Mouse (Mus musculus) layer of hippocampus, adult 11-12 months (tissue): ENCODE data around the gene Use1.

Source experiments
- DNase-seq: peaks from one replicate; pipeline ENCODE4 v3.0.0; 2022; ENCODE audit warnings: low spot score

Gene Use1

DNA sequence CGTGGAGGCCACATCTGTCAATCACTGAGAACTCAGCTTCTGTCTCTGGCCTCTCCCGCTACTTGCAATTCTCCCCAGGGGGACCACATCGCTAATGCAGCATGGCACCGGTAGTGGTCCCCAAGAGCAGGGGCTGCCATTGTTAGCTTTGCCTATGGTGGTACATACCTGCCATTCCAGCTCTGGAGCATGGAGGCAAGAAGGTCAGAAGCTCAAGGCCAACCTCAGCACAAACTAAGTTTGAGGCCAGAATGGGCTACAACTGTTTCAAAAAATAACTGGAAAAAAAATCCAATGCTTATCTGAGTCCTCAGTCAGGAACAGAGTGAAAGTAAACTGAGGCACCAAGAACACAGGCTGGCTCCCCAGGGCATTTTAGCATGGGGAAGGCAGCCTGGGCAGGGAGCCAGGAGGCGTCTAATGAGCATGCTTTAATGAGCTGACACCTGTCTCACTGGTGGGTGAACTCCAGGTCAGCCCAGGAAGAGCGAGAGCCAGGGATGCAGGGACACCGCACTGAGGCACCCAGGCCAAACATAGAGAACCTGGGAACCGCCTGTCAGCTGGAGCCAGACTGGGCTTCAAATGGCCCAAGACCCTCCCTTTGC, 9.9 kb downstream of the Use1 start:
- no peak for DNase-seq

GRCm38 (mm10) chr8:71379008-71379407, 12.4 kb downstream of the Use1 start:
- DNase-seq: no peak

- DNase-seq: no peak
These were observed 12.9 kb downstream of the Use1 start for GRCm38 (mm10) chr8:71379512-71380075.

GRCm38 (mm10) chr8:71380178-71381171, 13.8 kb downstream of the Use1 start:
- DNase-seq: no peak

- peak; percentile 65 for DNase-seq
These were observed 14.8 kb downstream of the Use1 start, which contains the start of gene Nr2f6 for GRCm38 (mm10) chr8:71381421-71381970. Gene Nr2f6 (minus strand): TSS chr8:71381960.

DNA sequence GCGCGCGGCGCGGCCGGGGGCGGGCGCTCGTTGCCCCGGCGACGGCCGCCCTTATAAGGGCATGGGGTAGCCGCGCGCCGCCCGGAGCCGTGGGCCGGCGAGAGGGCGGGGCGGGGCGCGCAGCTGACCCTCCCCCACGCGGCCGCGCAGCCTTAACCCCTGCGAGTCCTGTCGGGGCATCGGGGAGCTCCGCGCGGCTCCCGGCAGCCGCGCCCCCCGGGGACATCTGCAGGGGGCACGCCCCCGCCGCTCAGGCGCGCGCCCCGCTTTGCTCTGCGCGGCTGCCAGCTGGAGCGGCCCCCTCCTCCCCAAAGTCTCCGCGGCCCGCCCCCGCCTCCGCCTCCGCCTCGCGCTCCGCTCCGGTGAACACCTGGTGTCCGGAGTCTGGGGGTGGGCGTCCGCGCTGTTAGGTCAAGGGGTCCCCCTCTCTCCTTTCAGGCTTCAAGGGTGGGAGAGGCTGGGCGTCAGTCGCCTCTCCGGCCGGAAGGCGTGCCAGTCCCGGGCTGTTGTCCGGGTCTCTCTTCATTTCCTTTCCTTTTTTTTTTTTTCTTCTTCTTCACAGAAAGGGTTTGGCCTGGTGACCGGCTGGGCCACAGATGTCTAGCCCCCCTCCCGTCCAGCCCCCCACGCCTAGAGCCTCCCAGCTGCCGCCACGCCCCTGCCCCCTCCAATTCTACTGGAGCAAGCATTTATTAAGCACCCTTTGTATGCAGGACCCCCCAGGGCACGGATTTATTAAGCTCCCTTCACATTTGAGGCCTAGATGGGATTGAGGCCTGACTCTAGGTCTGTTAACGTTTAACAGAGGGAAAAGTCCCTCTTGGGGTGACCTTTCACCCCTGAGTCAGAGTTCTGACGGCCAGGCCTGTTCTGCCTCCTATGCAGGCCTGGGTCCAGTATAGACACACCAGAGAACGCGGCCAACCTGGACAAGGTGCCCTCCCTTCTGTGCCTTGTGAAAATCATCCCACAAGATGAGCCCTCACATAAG, 15.6 kb downstream of the Use1 start:
- peak; percentile 84 for DNase-seq

DNA sequence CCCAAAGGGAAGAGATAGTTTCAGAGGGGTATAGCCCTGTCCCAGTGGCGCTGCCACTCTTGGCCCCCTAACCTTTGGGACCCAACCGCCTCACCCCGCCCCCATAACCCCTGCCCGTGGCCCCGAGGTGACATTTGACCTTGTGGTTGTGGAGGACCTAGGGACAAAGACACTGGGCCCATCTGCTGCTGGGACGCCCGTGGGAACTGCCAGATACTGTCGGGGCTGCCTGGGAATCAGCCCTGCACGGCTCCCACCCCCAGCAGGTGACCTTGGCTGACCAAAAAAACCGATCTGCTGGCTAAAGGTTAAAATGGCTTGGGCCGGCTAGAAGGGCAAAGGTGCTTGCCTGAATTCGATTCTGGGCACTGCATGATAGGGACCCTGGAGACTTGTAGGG, 16.7 kb downstream of the Use1 start:
- DNase-seq: peak; percentile 9

- DNase-seq: no peak
These were observed 17.2 kb downstream of the Use1 start for GRCm38 (mm10) chr8:71383860-71384259.

GRCm38 (mm10) chr8:71385212-71385835, 18.7 kb downstream of the Use1 start:
- no peak for DNase-seq

GRCm38 (mm10) chr8:71388267-71388666, 21.6 kb downstream of the Use1 start:
- no peak for DNase-seq

DNA sequence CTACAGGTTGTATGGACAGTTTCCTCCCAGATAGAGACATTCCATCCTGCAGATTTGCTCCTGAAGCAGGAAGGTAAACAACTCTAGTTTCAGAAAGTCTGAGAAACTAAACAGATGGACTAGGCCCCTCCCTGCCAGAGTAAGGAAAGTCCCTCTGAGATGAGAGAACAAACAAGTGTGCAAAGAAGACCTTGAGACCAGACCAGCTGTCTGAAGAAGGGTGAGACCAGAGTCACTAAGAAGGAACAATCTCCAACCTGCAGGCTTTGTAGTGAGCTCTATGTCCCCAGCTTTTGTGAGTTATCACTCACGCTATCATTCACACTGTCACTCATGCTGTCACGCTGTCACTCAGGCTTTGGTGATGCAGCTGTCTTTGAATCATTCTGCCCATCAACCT, 25.0 kb downstream of the Use1 start:
- no peak for DNase-seq

GRCm38 (mm10) chr8:71392391-71392790, 25.7 kb downstream of the Use1 start:
- DNase-seq: no peak

DNA sequence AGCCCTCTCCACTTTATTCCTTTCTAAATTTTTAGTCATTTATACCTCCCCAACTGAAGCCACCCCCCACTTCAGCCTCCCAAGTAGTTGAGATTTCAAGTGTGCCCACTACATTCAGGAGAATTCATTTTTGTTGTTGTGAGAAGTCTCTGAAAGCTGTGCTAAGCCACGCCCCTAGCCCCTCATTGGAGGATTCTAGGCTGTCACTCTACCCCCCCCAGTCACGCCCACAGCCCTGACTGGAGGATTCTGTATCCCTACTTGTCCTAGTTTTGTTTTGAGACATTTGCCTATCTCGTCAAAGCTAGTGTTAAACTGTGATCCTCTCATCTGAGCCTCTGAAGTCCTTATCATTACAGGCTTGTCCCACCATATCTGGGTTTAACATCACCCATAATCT, 26.2 kb downstream of the Use1 start:
- no peak for DNase-seq

- no peak for DNase-seq
These were observed 27.8 kb downstream of the Use1 start for GRCm38 (mm10) chr8:71394481-71394880.

DNA sequence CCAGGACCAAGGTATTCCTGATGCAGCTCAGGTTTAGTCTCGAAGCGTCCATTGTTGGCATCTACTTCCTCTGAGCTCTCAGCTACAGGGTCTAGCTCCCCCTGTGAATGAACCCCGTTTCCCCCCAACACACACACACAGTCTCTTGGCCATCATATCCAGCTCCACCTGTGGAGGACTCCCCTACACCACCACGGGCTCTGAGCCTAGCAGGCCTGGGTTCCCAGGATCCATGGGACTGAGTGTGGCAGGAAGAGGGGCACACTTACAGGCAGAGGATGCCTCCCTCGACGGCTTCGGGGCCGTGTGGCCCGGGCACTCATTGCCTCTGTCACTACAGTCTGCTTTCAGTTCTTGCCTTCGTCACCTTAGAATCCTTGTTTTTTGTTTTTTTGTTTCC, 28.4 kb downstream of the Use1 start:
- no peak for DNase-seq

GRCm38 (mm10) chr8:71395629-71396028, 29.0 kb downstream of the Use1 start, which contains the start of gene Ushbp1:
Gene Ushbp1 (minus strand): TSS chr8:71395802.
- DNase-seq: no peak

DNA sequence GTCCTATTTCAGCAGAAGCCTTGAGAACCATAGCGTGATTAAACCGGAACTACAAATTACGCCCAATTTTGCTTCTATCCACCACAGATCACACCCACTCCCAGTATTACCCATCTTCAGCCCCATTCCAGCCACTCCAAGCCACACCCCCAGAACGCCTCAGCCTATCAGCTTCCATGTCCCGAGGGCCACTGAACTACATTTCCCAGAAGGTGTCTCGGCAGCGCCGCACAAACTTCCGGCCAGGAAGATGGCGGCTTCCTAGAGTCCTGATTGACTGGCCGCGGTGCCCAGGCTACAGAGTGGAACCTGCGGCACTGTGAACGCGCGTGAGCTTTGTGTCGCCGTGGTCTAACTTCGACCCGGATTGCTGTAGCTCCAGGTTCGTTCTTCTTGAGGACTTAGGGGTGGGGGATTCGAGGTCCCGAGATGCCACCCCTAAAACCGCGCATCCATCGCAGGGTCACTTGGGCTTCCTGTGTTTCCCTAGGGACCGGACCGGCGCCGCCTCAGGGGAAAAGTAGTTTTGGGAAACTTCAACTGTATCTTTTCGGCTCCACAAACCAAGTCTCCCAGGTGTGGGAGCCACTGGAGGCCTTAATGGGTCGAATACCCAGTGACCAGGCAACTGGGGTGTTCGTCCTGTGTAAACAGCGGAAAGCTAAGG, 30.1 kb downstream of the Use1 start, which contains the start of gene Babam1:
Gene Babam1, plus strand, starts transcription at position 223 of the 667 bp plus-strand sequence.
- peak; percentile 95 for DNase-seq

DNA sequence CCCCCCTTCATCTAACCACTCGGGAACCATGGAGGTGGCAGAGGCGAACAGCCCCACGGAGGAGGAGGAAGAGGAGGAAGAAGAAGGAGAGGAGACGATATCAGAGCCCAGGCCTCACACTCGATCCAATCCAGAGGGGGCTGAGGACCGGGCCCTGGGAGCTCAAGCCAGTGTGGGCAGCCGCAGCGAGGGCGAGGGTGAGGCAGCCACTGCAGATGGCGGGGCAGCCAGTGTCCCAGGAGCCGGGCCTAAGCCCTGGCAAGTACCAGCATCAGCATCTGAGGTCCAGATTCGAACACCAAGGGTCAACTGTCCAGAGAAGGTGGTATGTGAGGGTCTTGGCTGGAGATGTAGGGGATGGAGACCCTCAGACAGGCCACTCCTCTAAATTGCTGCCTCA, 31.1 kb downstream of the Use1 start:
- no peak for DNase-seq

- DNase-seq: no peak
These were observed 34.2 kb downstream of the Use1 start for GRCm38 (mm10) chr8:71400826-71401225.

DNA sequence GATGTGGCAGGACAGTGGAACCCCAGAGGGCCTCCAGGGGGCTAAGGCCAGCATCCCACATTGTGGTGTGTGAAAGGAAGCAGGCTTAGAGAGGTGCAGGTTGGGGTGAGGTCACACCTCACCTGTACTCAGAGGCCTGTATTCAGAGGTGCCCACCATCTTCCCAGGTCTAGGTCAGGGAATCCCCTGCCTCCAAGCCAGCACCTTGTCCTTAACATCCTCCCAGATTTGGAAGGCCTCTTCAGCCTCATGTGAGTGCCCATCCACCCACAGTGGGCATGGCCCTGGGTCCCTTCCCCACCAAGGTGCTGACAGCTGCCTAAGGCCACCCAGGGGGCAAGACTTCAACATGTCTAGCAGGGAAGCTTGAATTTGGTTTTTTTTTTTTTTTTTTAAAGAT, 34.8 kb downstream of the Use1 start:
- no peak for DNase-seq
